Mouse (Mus musculus): ENCODE measurements around the gene Klc1. TPM values are rescaled to one million over a fixed set of nuclear protein-coding genes. Genes with fewer than 3 reads are reported as not detected.
"Not testable (repeated sequence)": the region's sequence is repeated elsewhere in the genome, so short reads cannot be mapped to it uniquely, and the experiment has no call there.

Gene Klc1
- polyA plus RNA-seq (2011; ENCODE audit: insufficient read length, low read depth, missing spikeins) = 103 and 124 TPM in 2 replicates

DNA sequence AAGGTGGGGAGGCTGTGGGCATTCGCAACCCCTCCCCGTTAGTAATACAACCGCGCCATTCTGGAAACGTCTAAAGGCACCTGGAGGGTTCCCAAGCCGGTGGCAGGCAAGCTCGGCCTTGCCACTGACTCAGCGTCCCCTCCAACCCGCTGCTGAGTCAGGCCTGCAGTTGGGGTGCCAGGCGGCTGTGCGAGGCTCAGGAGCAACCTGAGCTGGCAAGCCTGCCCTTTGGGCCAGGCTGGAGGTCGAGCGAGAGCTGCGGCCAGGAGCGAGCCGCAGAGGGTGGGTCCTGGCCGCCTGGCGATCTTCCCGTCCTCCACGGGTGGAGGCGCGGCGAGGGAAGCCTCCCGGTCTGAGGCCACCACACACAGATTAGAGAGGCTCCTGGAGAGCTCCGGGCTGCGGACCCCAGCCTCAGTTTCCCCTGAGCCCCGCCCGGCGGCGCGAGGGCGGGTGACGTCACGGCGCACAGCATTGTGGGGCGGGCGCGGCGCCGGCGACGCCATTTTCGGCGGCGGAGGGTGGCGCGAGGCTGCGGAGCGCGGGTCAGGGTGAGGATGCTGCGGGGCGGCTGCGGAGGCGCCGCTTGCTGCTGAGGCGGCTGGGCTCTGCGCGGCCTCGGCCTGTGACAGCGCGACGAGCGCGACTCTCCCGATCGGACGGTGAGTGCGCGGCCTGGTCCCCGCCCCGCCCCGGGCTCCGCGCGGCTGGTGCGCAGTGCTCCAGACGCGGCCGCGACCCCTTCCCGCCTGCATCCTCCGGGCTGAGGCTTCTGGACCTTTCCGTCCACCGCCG lies at the start of gene Klc1:
Klc1 (plus strand) TSS at position 469 of the 795 bp plus-strand sequence.
- Histone ChIP-seq H3K27ac (ENCODE audit: insufficient read depth, low read length) (peak within 1 kb of the TSS; percentile 86), H3K4me1 (ENCODE audit: control insufficient read depth, insufficient read depth, low read length) (peaks cover 16% of the 10 kb centered on the region; the same call in 1 of the 2 replicates), H3K4me3 (ENCODE audit: insufficient read depth, low read length) (peak within 1 kb of the TSS; percentile 96)
- TF ChIP-seq POLR2A (IDR thresholded peaks at IDR 0.05; ENCODE audit: low read depth, low read length) (peak; percentile 84), CTCF (IDR thresholded peaks at IDR 0.05; ENCODE audit: borderline replicate concordance, insufficient read depth, low read length) (no peak)

DNA sequence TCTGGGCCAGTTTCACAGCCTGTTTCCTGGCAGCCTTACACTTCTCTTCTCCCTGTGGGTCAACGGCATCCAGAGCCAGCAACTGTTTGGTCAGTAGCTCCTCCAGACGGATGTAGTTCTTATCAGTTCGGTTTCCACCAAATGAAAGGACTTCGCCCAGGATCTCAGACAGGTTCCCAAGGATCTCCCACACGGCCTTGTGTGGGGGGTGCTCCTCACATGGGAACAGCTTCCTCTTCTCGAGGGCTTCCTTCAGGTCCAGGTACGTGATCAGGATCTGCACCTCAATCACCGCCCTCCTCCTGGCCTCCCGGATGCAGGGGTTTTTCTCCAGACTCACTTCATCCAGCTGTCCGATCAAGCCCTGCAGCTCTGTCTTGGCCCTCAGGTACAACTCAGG lies 48.6 kb upstream of the Klc1 start:
- H3K4me1 ChIP-seq (ENCODE audit: control insufficient read depth, insufficient read depth, low read length) = peaks cover 13% of the 10 kb centered on the region
- no peak overlapping the region for H3K4me3 ChIP-seq (ENCODE audit: insufficient read depth, low read length)
- H3K27ac ChIP-seq (ENCODE audit: insufficient read depth, low read length) = no peak overlapping the region
- no peak for TF ChIP-seq CTCF (IDR thresholded peaks at IDR 0.05; ENCODE audit: borderline replicate concordance, insufficient read depth, low read length)
- TF ChIP-seq POLR2A (IDR thresholded peaks at IDR 0.05; ENCODE audit: low read depth, low read length) = no peak

DNA sequence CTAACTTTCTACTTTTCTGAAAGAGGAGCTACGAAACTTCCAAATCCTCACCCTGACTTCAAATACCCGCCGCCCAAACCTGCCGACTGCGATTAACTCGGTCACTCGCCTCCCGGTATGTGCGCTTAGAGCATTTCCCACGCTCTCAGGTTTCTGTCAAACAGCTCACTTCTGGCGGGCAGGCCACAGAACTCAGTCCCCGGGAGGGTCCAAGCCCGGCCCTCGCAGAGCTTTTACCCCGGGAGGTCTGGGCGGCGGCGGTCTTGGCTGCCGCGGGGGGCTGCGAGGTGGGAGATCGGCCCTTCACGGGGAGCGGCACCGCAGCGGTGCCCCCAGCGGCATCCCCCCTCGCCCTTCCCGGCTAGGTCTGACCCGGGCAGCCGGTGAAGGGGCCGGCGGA lies 46.2 kb upstream of the Klc1 start:
- Histone ChIP-seq H3K4me1 (ENCODE audit: control insufficient read depth, insufficient read depth, low read length) (peaks cover 4% of the 10 kb centered on the region; the same call in 1 of the 2 replicates), H3K4me3 (ENCODE audit: insufficient read depth, low read length) (peak overlapping the region; percentile 71), H3K27ac (ENCODE audit: insufficient read depth, low read length) (peak overlapping the region; percentile 25; the same call in 1 of the 2 replicates)
- no peak for TF ChIP-seq POLR2A (IDR thresholded peaks at IDR 0.05; ENCODE audit: low read depth, low read length)
- no peak for TF ChIP-seq CTCF (IDR thresholded peaks at IDR 0.05; ENCODE audit: borderline replicate concordance, insufficient read depth, low read length)

DNA sequence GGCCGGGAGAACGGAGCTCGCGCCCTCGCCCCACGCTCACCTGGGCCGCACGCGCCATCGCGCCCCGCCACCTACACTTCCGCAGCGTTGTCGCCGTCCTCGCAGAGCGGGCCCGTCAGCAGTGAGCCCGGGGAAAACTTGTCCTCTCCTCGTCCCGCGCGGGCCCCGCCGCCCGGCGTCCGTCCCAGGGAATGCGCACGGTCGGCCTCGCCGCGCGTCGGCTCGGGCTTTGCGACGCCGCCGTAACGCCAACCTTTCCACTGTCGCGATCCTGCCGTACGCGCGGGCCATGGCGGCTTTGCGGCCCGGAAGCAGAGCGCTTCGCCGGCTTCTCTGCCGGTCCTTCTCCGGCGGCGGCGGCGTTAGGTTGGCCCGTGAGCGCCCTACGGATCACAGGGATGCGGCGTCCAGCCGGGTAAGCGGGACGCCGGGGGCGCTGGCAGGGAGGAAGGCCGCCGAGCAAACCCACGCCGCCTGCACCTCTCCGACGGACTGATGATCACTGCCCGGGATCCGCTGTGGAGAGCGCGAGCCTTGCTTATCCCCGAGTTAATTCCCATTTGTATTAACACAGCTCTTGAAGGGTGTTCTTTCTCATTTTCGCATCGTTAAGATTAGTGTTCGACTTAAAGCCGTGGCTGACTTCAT lies 45.5 kb upstream of the Klc1 start, which contains the start of the genes Bag5 and Apopt1:
Bag5 (minus strand) TSS at position 254 of the 648 bp plus-strand sequence.
Apopt1 (plus strand) TSS at position 258 of the 648 bp plus-strand sequence.
- peak within 1 kb of the TSS; percentile 71 for H3K4me3 ChIP-seq (ENCODE audit: insufficient read depth, low read length)
- peak within 1 kb of the TSS; percentile 25; the same call in 1 of the 2 replicates for H3K27ac ChIP-seq (ENCODE audit: insufficient read depth, low read length)
- H3K4me1 ChIP-seq (ENCODE audit: control insufficient read depth, insufficient read depth, low read length) = peaks cover 4% of the 10 kb centered on the region; the same call in 1 of the 2 replicates
- peak; percentile 77 for TF ChIP-seq POLR2A (IDR thresholded peaks at IDR 0.05; ENCODE audit: low read depth, low read length)
- TF ChIP-seq CTCF (IDR thresholded peaks at IDR 0.05; ENCODE audit: borderline replicate concordance, insufficient read depth, low read length) = no peak

DNA sequence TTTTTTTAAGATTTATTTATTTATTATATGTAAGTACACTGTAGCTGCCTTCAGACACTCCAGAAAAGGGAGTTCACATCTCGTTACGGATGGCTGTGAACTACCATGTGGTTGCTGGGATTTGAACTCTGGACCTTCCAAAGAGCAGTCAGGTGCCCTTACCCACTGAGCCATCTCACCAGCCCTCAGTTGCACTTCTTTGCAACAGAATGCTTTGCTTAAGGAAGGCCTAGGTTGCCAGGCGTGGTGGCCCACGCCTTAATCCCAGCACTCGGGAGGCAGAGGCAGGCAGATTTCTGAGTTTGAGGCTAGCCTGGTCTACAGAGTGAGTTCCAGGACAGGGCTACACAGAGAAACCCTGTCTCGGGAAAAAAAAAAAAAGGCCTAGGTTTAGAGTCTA lies 44.8 kb upstream of the Klc1 start:
- H3K4me3 ChIP-seq (ENCODE audit: insufficient read depth, low read length) = 0 out of 2 replicates have a peak overlapping the region, but pooled peaks have one; percentile 4
- H3K27ac ChIP-seq (ENCODE audit: insufficient read depth, low read length); H3K4me1 ChIP-seq (ENCODE audit: control insufficient read depth, insufficient read depth, low read length): not testable (repeated sequence)

DNA sequence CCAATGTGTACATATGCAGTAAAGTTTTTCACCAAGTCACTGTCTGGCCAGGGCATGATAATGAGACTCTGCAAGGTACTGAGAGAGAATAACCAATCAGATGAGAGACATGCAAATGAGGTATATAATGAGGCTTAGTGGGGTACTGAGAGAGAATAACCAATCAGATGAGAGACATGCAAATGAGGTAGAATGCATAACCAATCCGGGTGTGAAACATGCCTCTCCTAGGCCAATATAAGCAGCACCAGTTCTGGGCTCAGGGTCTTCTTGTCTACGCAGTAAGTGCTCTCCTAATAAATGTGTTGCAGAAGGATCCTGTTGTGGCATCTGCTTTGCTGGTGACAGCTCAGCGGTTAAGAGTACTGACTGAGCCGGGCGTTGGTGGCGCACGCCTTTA lies 42.1 kb upstream of the Klc1 start:
- Histone ChIP-seq H3K27ac (ENCODE audit: insufficient read depth, low read length) (no peak overlapping the region), H3K4me1 (ENCODE audit: control insufficient read depth, insufficient read depth, low read length) (peaks cover 4% of the 10 kb centered on the region; the same call in 1 of the 2 replicates)
- TF ChIP-seq POLR2A (IDR thresholded peaks at IDR 0.05; ENCODE audit: low read depth, low read length) (no peak), CTCF (IDR thresholded peaks at IDR 0.05; ENCODE audit: borderline replicate concordance, insufficient read depth, low read length) (no peak)

DNA sequence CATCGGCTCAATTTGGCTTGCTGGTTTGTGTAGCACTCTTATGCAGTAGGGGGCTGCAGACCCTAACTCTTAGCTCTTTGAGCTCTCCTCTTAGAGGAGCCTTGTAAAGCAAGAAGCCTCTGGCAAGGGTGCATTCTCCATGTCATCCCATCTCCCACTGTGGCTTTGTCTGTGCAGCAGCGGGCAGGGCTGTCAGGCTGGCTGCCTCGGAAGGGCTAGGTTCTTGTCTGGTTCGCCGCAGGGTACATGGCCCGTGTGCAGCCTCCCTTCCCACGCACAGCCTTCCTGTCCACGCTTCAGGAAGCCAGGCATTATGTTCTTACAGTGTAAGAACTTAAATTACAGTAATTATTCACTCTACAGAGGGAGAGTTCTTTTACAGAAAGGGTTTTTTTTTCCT lies 40.0 kb upstream of the Klc1 start:
- H3K27ac ChIP-seq (ENCODE audit: insufficient read depth, low read length) = no peak overlapping the region
- no peak overlapping the region for H3K4me3 ChIP-seq (ENCODE audit: insufficient read depth, low read length)
- TF ChIP-seq CTCF (IDR thresholded peaks at IDR 0.05; ENCODE audit: borderline replicate concordance, insufficient read depth, low read length) (no peak), POLR2A (IDR thresholded peaks at IDR 0.05; ENCODE audit: low read depth, low read length) (no peak)
- H3K4me1 ChIP-seq (ENCODE audit: control insufficient read depth, insufficient read depth, low read length) = no peaks in the 10 kb centered on the region

More for the DNA sequence above, 42.1 kb upstream of the Klc1 start:
- H3K4me3 ChIP-seq (ENCODE audit: insufficient read depth, low read length) = no peak overlapping the region

DNA sequence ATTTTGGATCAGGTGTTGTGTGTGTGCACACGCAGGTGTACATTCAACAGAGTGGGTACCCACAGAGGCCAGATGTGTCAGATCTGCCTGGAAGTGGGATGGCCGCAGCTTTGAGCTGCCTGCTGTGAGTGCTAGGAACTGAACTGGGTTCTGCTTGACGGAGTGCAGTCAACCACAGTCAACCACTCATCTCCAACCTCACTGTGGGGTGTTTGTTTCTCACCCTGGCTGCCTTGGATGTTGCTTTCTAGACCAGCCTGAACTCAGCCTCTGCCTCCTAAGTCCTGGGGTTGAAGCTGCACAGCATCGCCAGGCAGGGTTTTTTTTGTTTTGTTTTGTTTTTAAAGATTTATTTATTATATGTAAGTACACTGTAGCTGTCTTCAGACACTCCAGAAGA lies 38.4 kb upstream of the Klc1 start:
- H3K4me1 ChIP-seq (ENCODE audit: control insufficient read depth, insufficient read depth, low read length) = no peaks in the 10 kb centered on the region
- no peak overlapping the region for H3K27ac ChIP-seq (ENCODE audit: insufficient read depth, low read length)
- H3K4me3 ChIP-seq (ENCODE audit: insufficient read depth, low read length) = no peak overlapping the region
- TF ChIP-seq POLR2A (IDR thresholded peaks at IDR 0.05; ENCODE audit: low read depth, low read length) (no peak), CTCF (IDR thresholded peaks at IDR 0.05; ENCODE audit: borderline replicate concordance, insufficient read depth, low read length) (no peak)

DNA sequence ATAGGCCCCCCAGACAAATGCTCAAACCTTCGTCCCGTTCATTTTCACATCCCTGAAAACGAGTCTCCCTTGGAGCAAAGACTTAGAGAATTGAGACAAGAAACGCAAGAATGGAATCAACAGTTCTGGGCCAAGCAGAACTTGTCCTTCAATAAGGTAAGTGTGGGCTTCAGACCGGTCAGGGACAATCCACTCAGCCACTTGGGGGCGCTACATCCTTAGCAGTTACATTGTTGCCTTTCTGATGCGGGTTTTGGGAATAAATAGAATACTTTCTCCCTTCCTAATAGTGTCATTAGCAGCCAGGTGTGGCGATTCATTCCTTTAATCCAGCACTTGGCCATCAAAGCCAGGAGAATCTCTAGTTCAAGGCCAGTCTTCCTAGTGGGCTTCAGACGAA lies 36.0 kb upstream of the Klc1 start:
- no peak overlapping the region for H3K27ac ChIP-seq (ENCODE audit: insufficient read depth, low read length)
- TF ChIP-seq POLR2A (IDR thresholded peaks at IDR 0.05; ENCODE audit: low read depth, low read length) (no peak), CTCF (IDR thresholded peaks at IDR 0.05; ENCODE audit: borderline replicate concordance, insufficient read depth, low read length) (no peak)
- no peak overlapping the region for H3K4me3 ChIP-seq (ENCODE audit: insufficient read depth, low read length)
- no peaks in the 10 kb centered on the region for H3K4me1 ChIP-seq (ENCODE audit: control insufficient read depth, insufficient read depth, low read length)

All from embryonic fibroblast, embryonic 13.5 days (primary cell).